Mouse (Mus musculus) neural tube, embryonic 14.5 days (tissue): ENCODE results near the gene Atp6v1fnb. TPM values are rescaled to one million over a fixed set of nuclear protein-coding genes. Genes with fewer than 3 reads are reported as not detected.

Source experiments
- ATAC-seq: fragments of 200-750 bp; cut with Nextera tagmentation; 2 replicates; pipeline ENCODE4 v1.8.0; 2017; ENCODE audit warnings: low read depth, mild to moderate bottlenecking, moderate TSS enrichment, moderate library complexity
- H3K27ac ChIP-seq: fragments of 300-500 bp; sonication (generic); 2 replicates; pipeline ENCODE4 v1.5.1; 2014; ENCODE audit warnings: low read depth, mild to moderate bottlenecking, control low read depth, low read length, moderate library complexity, mixed read lengths
- H3K27me3 ChIP-seq: fragments of 300-500 bp; sonication (generic); 2 replicates; pipeline ENCODE4 v1.6.1; 2014; ENCODE audit warnings: low read length; ENCODE audit not compliant: control insufficient read depth, insufficient read depth
- H3K36me3 ChIP-seq: fragments of 300-500 bp; sonication (generic); 2 replicates; pipeline ENCODE4 v1.6.1; 2014; ENCODE audit warnings: low read length, mixed read lengths; ENCODE audit not compliant: control insufficient read depth, insufficient read depth
- H3K4me1 ChIP-seq: fragments of 300-500 bp; sonication (generic); 2 replicates; pipeline ENCODE4 v1.6.1; 2014; ENCODE audit warnings: low read length; ENCODE audit not compliant: control insufficient read depth, insufficient read depth
- H3K4me2 ChIP-seq: fragments of 300-500 bp; sonication (generic); 2 replicates; pipeline ENCODE4 v1.6.1; 2014; ENCODE audit warnings: mild to moderate bottlenecking, low read depth, low read length, control low read depth
- H3K4me3 ChIP-seq: fragments of 300-500 bp; sonication (generic); 2 replicates; pipeline ENCODE4 v1.5.1; 2014; ENCODE audit warnings: low read depth, low read length, control low read depth, mixed read lengths
- H3K9ac ChIP-seq: fragments of 300-500 bp; sonication (generic); replicated peaks from 2 replicates; pipeline ENCODE4 v1.6.1; 2014; ENCODE audit warnings: low read depth, mild to moderate bottlenecking, control low read depth, low read length, mixed read lengths
- H3K9me3 ChIP-seq: fragments of 300-500 bp; sonication (generic); 2 replicates; pipeline ENCODE4 v1.6.1; 2016; ENCODE audit warnings: low read length; ENCODE audit not compliant: control insufficient read depth
- whole genome bisulfite sequencing: fragments of 180-500 bp; shearing (Covaris S2); extraction: QIAGEN DNeasy Blood & Tissue Kit; methylation state at CpG from one replicate; pipeline ENCODE4 v1.1.7; 2014; 5-methylcytosine and 5-hydroxymethylcytosine counted together
- polyA plus RNA-seq: library from polyadenylated mRNA; unstranded; fragments of >200 nt; fragmentation: Nextera tagmentation; extraction: Ambion mirVana; gene quantifications from 2 replicates; pipeline ENCODE4 v1.2.1, GENCODE M21; 2014

The Atp6v1fnb gene
- polyA plus RNA-seq, 1 experiment from 2014 or later = 0.55 TPM

DNA sequence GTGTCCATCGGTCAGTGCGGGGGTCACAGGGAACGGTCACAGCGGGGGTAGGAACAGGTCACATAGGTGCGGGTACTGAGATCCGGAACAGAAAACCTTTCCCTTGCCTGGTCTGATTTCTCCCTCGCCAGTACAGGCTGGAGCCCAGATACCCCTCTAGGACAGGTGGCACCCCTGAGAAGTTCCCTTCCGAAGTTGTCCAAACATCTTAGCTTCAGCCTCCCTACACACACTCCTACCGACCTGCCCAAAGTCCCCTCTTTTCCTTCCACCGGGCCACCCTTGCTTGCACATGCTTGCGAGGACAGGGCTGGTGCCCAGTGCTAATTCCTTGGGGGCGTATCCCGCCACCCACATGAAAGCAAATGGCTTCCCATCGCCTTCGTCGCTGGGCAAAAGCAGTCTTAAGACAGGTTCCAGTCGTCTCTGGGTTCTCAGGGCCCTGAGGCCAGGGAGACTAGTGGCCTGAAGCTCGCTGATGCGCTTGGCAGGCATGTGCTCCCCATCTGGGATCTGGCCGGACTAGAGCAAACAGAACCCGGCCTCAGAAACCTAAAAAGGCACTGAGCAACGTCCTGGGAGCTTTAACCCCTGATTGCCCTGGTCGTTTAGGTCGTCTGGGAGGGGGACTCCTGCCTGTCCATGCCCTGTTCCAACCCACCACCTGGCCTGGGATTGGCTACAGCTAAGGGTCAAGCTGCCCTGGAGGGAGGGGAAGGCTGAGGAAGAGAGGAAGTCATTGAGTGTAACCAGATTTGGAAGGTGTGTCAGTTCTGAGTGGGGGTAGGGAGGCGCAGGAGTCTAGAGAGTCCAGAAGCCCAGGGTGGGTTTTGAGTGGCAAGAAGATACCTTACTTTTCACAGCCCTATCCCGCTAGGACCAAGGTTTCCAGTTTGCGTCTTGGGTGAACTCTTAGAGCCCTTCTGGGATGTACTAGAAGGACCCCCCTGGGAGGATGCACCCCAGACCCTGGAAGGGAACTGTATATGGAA lies 37.1 kb upstream of the Atp6v1fnb start:
- Histone ChIP-seq H3K27ac (peak overlapping the region; percentile 40), H3K27me3 (peaks cover 18% of the 10 kb centered on the region), H3K9ac (peak overlapping the region; percentile 50), H3K4me1 (peaks cover 11% of the 10 kb centered on the region; the same call in 1 of the 2 replicates), H3K4me3 (peak overlapping the region; percentile 36), H3K36me3 (no peaks in the 10 kb centered on the region), H3K4me2 (peak overlapping the region; percentile 70), H3K9me3 (no peaks in the 10 kb centered on the region)
- ATAC-seq = no peak
- WGBS = 4% methylated on average over 27 of the region's 27 CpGs

DNA sequence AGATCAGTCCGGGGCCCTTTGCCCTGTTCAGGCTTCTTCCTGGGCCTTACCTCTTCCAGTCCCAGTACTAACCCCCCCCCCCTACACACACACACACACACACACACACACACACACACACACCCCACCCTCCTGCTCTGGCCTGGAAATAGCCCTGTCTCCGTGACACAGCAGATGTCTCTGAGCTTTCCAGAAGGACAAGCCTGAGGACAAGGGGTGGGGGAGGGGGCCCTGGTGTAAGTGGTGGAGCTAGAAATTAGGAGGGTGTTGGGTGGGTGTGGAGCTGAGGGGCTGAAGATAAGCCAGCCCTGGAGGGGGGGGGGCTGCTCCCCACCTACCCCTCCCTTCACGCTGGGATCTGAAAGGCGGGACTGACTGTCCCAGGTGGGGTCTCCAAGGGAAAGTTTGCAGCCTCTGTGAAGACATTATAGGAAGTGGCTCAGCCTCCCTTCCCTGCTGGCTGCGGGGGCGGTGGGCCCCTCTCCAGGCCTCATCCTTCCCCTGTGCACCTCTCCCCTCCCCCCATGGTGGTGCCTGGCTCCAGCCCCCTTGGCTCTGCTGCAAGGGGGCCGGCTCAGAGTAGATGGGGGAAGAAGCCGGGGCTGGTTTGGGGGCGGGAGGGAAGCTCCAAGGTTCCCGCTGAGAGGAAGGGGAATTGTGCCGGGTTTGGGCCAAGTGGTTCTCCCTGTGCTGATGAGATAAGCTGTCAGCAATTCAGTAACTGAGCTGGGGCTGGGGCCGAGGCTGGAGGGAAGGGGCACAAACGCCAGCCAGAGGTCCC lies 36.1 kb upstream of the Atp6v1fnb start:
- Histone ChIP-seq H3K4me2 (peak overlapping the region; percentile 70), H3K9ac (peak overlapping the region; percentile 8; the same call in 1 of the 2 replicates), H3K9me3 (no peaks in the 10 kb centered on the region), H3K4me3 (peak overlapping the region; percentile 36), H3K36me3 (no peaks in the 10 kb centered on the region), H3K4me1 (peaks cover 11% of the 10 kb centered on the region; the same call in 1 of the 2 replicates), H3K27me3 (peaks cover 18% of the 10 kb centered on the region), H3K27ac (peak overlapping the region; percentile 40)
- peak; percentile 65 for ATAC-seq
- 6% methylated on average over 11 of the region's 13 CpGs for WGBS

DNA sequence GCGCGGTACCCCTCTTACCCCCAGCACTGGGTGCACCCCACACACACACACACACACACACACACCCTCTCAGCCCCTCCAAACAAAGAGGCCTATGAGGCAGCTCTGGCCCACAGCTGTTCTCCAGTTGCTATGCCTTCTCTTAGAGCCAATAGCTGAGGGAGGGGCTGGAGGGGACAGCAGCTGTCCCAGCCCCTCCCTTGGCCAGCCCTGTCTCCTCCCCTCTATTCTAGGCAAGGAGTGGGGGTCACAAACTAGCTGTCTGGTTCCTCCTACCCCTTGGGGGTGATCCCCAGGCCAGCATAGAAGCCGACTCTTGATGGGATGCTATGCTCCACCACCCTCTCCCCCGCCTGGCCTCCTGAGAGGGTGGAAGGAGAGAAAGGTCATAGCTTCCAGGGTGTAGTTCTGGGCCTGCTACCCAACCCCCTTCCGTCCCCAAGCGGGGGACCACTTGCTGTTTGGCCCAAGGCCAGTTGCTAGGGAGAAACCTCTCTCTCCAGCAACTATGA lies 35.2 kb upstream of the Atp6v1fnb start:
- H3K4me2 ChIP-seq = peak overlapping the region; percentile 70
- peaks cover 18% of the 10 kb centered on the region for H3K27me3 ChIP-seq
- H3K4me1 ChIP-seq = peaks cover 11% of the 10 kb centered on the region; the same call in 1 of the 2 replicates
- H3K9me3 ChIP-seq = no peaks in the 10 kb centered on the region
- H3K9ac ChIP-seq = no peak overlapping the region
- 6% methylated on average over 6 of the region's 6 CpGs for WGBS
- peak; percentile 46 for ATAC-seq
- peak overlapping the region; percentile 36; the same call in 1 of the 2 replicates for H3K4me3 ChIP-seq
- H3K36me3 ChIP-seq = no peaks in the 10 kb centered on the region
- peak overlapping the region; percentile 40 for H3K27ac ChIP-seq

DNA sequence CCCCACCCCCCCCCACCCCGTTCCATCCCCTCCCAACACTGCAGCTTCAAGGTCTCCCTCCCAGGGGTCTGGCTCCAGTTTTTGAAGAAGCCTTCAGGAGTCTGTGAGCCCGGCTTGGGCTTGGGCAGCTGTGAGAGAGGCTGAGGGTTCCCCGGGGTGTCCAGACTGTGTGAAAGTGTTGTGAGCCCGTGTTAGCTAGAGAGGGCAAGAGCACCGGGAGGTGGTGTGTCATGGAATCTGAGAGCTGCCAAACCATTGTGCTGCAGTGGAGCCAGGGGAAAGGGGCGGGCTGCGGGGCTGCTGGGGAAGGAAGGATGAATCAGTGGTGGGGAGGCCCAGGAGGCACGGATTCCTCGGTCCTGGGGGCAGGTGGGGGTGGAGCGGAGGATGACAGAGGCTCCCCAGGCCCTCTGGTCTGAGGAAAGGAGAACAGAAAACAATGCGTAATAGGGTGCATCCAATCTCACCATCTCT lies 34.7 kb upstream of the Atp6v1fnb start:
- H3K4me3 ChIP-seq = 0 out of 2 replicates have a peak overlapping the region, but pooled peaks have one; percentile 7
- peak overlapping the region; percentile 70 for H3K4me2 ChIP-seq
- H3K4me1 ChIP-seq = peaks cover 11% of the 10 kb centered on the region; the same call in 1 of the 2 replicates

DNA sequence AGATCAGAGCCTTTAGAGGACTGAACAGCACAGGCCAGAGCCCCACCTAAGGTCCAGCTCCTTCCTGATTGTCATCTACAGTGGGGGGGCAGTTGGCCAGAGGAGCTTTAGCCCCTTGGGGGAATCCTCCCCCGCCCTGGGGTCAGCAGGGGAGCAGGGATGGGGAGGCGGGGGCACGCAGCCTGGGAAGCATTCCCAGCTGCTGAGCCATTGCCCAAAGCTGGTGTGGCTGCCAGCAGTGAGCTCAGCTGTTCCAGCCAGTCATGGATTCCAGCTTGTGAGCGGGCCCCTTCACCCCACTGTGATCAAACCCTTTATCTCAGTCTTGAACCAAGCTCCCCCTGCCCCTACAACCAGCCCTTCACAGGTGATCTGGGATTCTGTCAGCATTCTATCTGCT lies 32.0 kb upstream of the Atp6v1fnb start:
- H3K27me3 ChIP-seq = peaks cover 8% of the 10 kb centered on the region; the same call in 1 of the 2 replicates
- 76% methylated on average over 4 of the region's 4 CpGs for WGBS
- no peak overlapping the region for H3K9ac ChIP-seq
- no peak overlapping the region for H3K4me2 ChIP-seq
- no peaks in the 10 kb centered on the region; the same call in 1 of the 2 replicates for H3K36me3 ChIP-seq
- no peaks in the 10 kb centered on the region for H3K9me3 ChIP-seq
- peaks cover 5% of the 10 kb centered on the region; the same call in 1 of the 2 replicates for H3K4me1 ChIP-seq
- no peak for ATAC-seq
- no peak overlapping the region for H3K27ac ChIP-seq
- H3K4me3 ChIP-seq = no peak overlapping the region

More for the DNA sequence above, 34.7 kb upstream of the Atp6v1fnb start:
- ATAC-seq = peak; percentile 52; the same call in 1 of the 2 replicates
- peaks cover 18% of the 10 kb centered on the region for H3K27me3 ChIP-seq
- no peaks in the 10 kb centered on the region for H3K9me3 ChIP-seq
- no peaks in the 10 kb centered on the region; the same call in 1 of the 2 replicates for H3K36me3 ChIP-seq
- 0 out of 2 replicates have a peak overlapping the region, but pooled peaks have one; percentile 11 for H3K9ac ChIP-seq
- H3K27ac ChIP-seq = peak overlapping the region; percentile 40
- WGBS = 3% methylated on average over 11 of the region's 11 CpGs

DNA sequence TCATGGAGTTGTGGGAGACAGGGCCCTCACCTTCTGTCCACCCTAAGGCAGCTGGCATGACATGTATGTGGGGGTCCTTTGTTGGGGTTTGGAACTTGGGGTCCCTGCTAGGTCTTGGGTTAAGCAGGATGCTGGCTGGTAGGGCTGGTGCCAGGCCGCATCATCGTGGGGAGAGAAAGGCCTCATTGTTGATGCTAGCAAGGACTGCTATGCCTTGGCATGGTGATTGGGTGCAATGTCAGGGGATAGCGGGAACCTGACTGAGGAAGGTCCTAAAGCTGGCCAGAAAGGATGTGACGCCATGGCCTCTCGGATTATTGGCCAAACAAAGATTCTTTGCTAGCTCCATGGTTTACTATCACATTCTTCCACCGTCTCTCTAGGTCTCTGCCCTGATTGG lies 31.4 kb upstream of the Atp6v1fnb start:
- no peak overlapping the region for H3K9ac ChIP-seq
- no peak overlapping the region for H3K4me3 ChIP-seq
- H3K27me3 ChIP-seq = peaks cover 4% of the 10 kb centered on the region; the same call in 1 of the 2 replicates
- no peak overlapping the region for H3K27ac ChIP-seq
- no peak overlapping the region for H3K4me2 ChIP-seq
- no peaks in the 10 kb centered on the region; the same call in 1 of the 2 replicates for H3K36me3 ChIP-seq
- H3K9me3 ChIP-seq = no peaks in the 10 kb centered on the region
- no peak for ATAC-seq
- 88% methylated on average over 6 of the region's 6 CpGs for WGBS
- peaks cover 5% of the 10 kb centered on the region; the same call in 1 of the 2 replicates for H3K4me1 ChIP-seq

DNA sequence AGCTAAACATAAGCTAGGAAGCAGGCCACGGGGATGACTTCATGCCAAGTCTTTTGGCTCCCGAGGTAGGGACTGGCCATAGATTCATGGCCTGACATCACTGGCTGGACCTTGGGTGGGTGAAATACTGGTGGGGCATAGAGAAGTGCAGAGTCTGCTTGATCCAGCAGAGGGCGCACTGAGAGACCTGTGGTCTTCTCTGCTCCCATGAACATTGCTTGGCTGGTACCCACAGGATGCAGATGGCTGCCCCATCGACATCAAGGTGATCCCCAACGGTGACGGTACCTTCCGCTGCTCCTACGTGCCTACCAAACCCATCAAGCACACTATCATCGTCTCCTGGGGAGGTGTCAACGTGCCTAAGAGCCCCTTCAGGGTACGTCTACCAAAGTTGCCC lies 26.5 kb upstream of the Atp6v1fnb start:
- no peaks in the 10 kb centered on the region for H3K9me3 ChIP-seq
- no peak overlapping the region for H3K4me3 ChIP-seq
- H3K27me3 ChIP-seq = no peaks in the 10 kb centered on the region
- 72% methylated on average over 11 of the region's 11 CpGs for WGBS
- no peak overlapping the region for H3K27ac ChIP-seq
- no peaks in the 10 kb centered on the region; the same call in 1 of the 2 replicates for H3K36me3 ChIP-seq
- no peak for ATAC-seq
- H3K4me1 ChIP-seq = no peaks in the 10 kb centered on the region
- no peak overlapping the region for H3K4me2 ChIP-seq
- H3K9ac ChIP-seq = no peak overlapping the region

DNA sequence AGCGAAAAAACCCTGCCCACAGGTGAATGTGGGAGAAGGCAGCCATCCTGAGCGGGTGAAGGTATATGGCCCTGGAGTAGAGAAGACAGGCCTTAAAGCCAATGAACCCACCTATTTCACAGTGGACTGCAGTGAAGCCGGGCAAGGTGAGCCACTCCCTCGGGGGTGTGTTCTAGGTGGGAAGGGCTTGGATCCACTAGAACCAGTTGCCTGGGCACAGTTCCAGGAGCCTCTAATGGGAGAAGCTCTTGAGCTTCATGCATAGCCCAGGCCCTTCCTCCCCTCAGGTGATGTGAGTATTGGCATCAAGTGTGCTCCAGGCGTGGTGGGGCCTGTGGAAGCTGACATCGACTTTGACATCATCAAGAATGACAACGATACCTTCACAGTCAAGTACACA lies 25.9 kb upstream of the Atp6v1fnb start:
- no peak overlapping the region for H3K4me3 ChIP-seq
- ATAC-seq = no peak

More for the DNA sequence above, 25.9 kb upstream of the Atp6v1fnb start:
- H3K36me3 ChIP-seq = no peaks in the 10 kb centered on the region; the same call in 1 of the 2 replicates
- H3K4me2 ChIP-seq = no peak overlapping the region
- H3K27ac ChIP-seq = no peak overlapping the region
- 97% methylated on average over 7 of the region's 7 CpGs for WGBS
- H3K27me3 ChIP-seq = no peaks in the 10 kb centered on the region
- H3K9me3 ChIP-seq = no peaks in the 10 kb centered on the region
- H3K4me1 ChIP-seq = no peaks in the 10 kb centered on the region
- no peak overlapping the region for H3K9ac ChIP-seq
